Mouse (Mus musculus) kidney, embryonic 16.5 days (tissue): ENCODE data around the gene Sptb. TPM values are rescaled to one million over a fixed set of nuclear protein-coding genes. Genes with fewer than 3 reads are reported as not detected.

ENCODE experiments used
- ATAC-seq: fragments of 200-750 bp; cut with Nextera tagmentation; 2 replicates; pipeline ENCODE4 v1.8.0; 2017; ENCODE audit warnings: moderate TSS enrichment; ENCODE audit not compliant: low FRiP score, low TSS enrichment
- H3K27ac ChIP-seq: fragments of 300-500 bp; sonication (generic); 2 replicates; pipeline ENCODE4 v1.5.1; 2014; ENCODE audit warnings: low read length
- H3K27me3 ChIP-seq: fragments of 300-500 bp; sonication (generic); 2 replicates; pipeline ENCODE4 v1.6.1; 2014; ENCODE audit warnings: low read length, control low read depth, mixed read lengths; ENCODE audit not compliant: insufficient read depth
- H3K36me3 ChIP-seq: fragments of 300-500 bp; sonication (generic); 2 replicates; pipeline ENCODE4 v1.6.1; 2014; ENCODE audit warnings: low read length, control low read depth, mixed read lengths; ENCODE audit not compliant: insufficient read depth
- H3K4me1 ChIP-seq: fragments of 300-500 bp; sonication (generic); 2 replicates; pipeline ENCODE4 v1.6.1; 2014; ENCODE audit warnings: low read length, control low read depth, mixed read lengths; ENCODE audit not compliant: insufficient read depth
- H3K4me2 ChIP-seq: fragments of 300-500 bp; sonication (generic); replicated peaks from 2 replicates; pipeline ENCODE4 v1.6.1; 2014; ENCODE audit warnings: low read depth, low read length
- H3K4me3 ChIP-seq: fragments of 300-500 bp; sonication (generic); 2 replicates; pipeline ENCODE4 v1.5.1; 2014; ENCODE audit warnings: mild to moderate bottlenecking, low read length
- H3K9ac ChIP-seq: fragments of 300-500 bp; sonication (generic); replicated peaks from 2 replicates; pipeline ENCODE4 v1.6.1; 2014; ENCODE audit warnings: low read length
- H3K9me3 ChIP-seq: fragments of 300-500 bp; sonication (generic); 2 replicates; pipeline ENCODE4 v1.6.1; 2016; ENCODE audit warnings: low read length, control low read depth
- WGBS: fragments of 180-500 bp; shearing (Covaris S2); extraction: QIAGEN DNeasy Blood & Tissue Kit; methylation state at CpG from one replicate; pipeline ENCODE4 v1.1.7; 2014; 5-methylcytosine and 5-hydroxymethylcytosine counted together
- polyA plus RNA-seq: library from polyadenylated mRNA; unstranded; fragments of >200 nt; fragmentation: Nextera tagmentation; extraction: Ambion mirVana; gene quantifications from 2 replicates; pipeline ENCODE4 v1.2.1, GENCODE M21; 2015

Gene Sptb
- polyA plus RNA-seq, 1 experiment from 2014 or later, result 1.00 TPM

- Histone ChIP-seq H3K9me3 (no peaks in the 10 kb centered on the region), H3K4me2 (no peak overlapping the region), H3K4me3 (no peak overlapping the region), H3K4me1 (no peaks in the 10 kb centered on the region), H3K36me3 (no peaks in the 10 kb centered on the region), H3K27ac (no peak overlapping the region), H3K9ac (no peak overlapping the region), H3K27me3 (no peaks in the 10 kb centered on the region)
- WGBS, result 84% methylated on average over 22 of the region's 22 CpGs
- no peak for ATAC-seq
These were observed 33.9 kb downstream of the Sptb start for GRCm38 (mm10) chr12:76676477-76676876.

- H3K27me3 ChIP-seq, result no peaks in the 10 kb centered on the region
- WGBS, result 79% methylated on average over 5 of the region's 5 CpGs
- ATAC-seq, result no peak
- H3K4me1 ChIP-seq, result no peaks in the 10 kb centered on the region
- H3K4me3 ChIP-seq, result no peak overlapping the region
- H3K27ac ChIP-seq, result no peak overlapping the region
- no peaks in the 10 kb centered on the region for H3K36me3 ChIP-seq
- H3K4me2 ChIP-seq, result no peak overlapping the region
- H3K9ac ChIP-seq, result no peak overlapping the region
- H3K9me3 ChIP-seq, result no peaks in the 10 kb centered on the region
These were observed 35.0 kb downstream of the Sptb start for GRCm38 (mm10) chr12:76675364-76675763.

- Histone ChIP-seq H3K4me3 (no peak overlapping the region), H3K36me3 (no peaks in the 10 kb centered on the region), H3K27ac (no peak overlapping the region), H3K4me2 (no peak overlapping the region), H3K4me1 (no peaks in the 10 kb centered on the region), H3K27me3 (no peaks in the 10 kb centered on the region), H3K9ac (no peak overlapping the region), H3K9me3 (no peaks in the 10 kb centered on the region)
- 73% methylated on average over 12 of the region's 12 CpGs for WGBS
- ATAC-seq, result 0 out of 2 replicates have a peak, but pooled peaks have one; percentile 55
These were observed 36.5 kb downstream of the Sptb start for GRCm38 (mm10) chr12:76673794-76674222.

- Histone ChIP-seq H3K4me2 (no peak overlapping the region), H3K27me3 (no peaks in the 10 kb centered on the region), H3K36me3 (no peaks in the 10 kb centered on the region), H3K4me1 (no peaks in the 10 kb centered on the region), H3K4me3 (no peak overlapping the region), H3K9me3 (no peaks in the 10 kb centered on the region), H3K27ac (no peak overlapping the region), H3K9ac (no peak overlapping the region)
- WGBS, result 83% methylated on average over 8 of the region's 8 CpGs
- ATAC-seq, result no peak
These were observed 38.3 kb downstream of the Sptb start for GRCm38 (mm10) chr12:76672008-76672407.

- no peak overlapping the region for H3K27ac ChIP-seq
- no peaks in the 10 kb centered on the region for H3K27me3 ChIP-seq
- no peaks in the 10 kb centered on the region for H3K9me3 ChIP-seq
- WGBS, result 64% methylated on average over 13 of the region's 13 CpGs
- H3K9ac ChIP-seq, result no peak overlapping the region
- no peak overlapping the region for H3K4me3 ChIP-seq
- H3K4me2 ChIP-seq, result no peak overlapping the region
- no peak for ATAC-seq
- no peaks in the 10 kb centered on the region for H3K4me1 ChIP-seq
- no peaks in the 10 kb centered on the region for H3K36me3 ChIP-seq
These were observed 39.7 kb downstream of the Sptb start for GRCm38 (mm10) chr12:76670533-76671086.

- ATAC-seq, result 0 out of 2 replicates have a peak, but pooled peaks have one; percentile 63
- H3K4me1 ChIP-seq, result no peaks in the 10 kb centered on the region
- no peak overlapping the region for H3K9ac ChIP-seq
- H3K4me2 ChIP-seq, result no peak overlapping the region
- H3K9me3 ChIP-seq, result no peaks in the 10 kb centered on the region
- no peak overlapping the region for H3K27ac ChIP-seq
- H3K4me3 ChIP-seq, result no peak overlapping the region
- no peaks in the 10 kb centered on the region for H3K27me3 ChIP-seq
- WGBS, result 16% methylated on average over 5 of the region's 5 CpGs
- no peaks in the 10 kb centered on the region for H3K36me3 ChIP-seq
These were observed 40.3 kb downstream of the Sptb start for GRCm38 (mm10) chr12:76669956-76670530.

- WGBS, result 79% methylated on average over 7 of the region's 7 CpGs
These were observed 41.5 kb downstream of the Sptb start for GRCm38 (mm10) chr12:76668654-76669419.

GRCm38 (mm10) chr12:76651788-76652345 lies 58.5 kb downstream of the Sptb start:
- 28% methylated on average over 6 of the region's 6 CpGs for WGBS
- Histone ChIP-seq H3K4me3 (no peak overlapping the region), H3K36me3 (no peaks in the 10 kb centered on the region), H3K27me3 (no peaks in the 10 kb centered on the region), H3K9me3 (no peaks in the 10 kb centered on the region), H3K4me1 (no peaks in the 10 kb centered on the region), H3K4me2 (no peak overlapping the region), H3K9ac (no peak overlapping the region), H3K27ac (peak overlapping the region; percentile 23; the same call in 1 of the 2 replicates)
- ATAC-seq, result peak; percentile 74

More at GRCm38 (mm10) chr12:76668654-76669419, 41.5 kb downstream of the Sptb start:
- Histone ChIP-seq H3K4me2 (no peak overlapping the region), H3K4me1 (no peaks in the 10 kb centered on the region), H3K27ac (no peak overlapping the region), H3K9me3 (no peaks in the 10 kb centered on the region), H3K4me3 (no peak overlapping the region), H3K9ac (no peak overlapping the region), H3K36me3 (no peaks in the 10 kb centered on the region), H3K27me3 (no peaks in the 10 kb centered on the region)
- no peak for ATAC-seq

- Histone ChIP-seq H3K4me3 (no peak overlapping the region), H3K4me1 (peaks cover 12% of the 10 kb centered on the region), H3K9ac (no peak overlapping the region), H3K27ac (no peak overlapping the region), H3K9me3 (no peaks in the 10 kb centered on the region), H3K27me3 (no peaks in the 10 kb centered on the region), H3K4me2 (no peak overlapping the region), H3K36me3 (no peaks in the 10 kb centered on the region)
- ATAC-seq, result peak; percentile 20
- 56% methylated on average over 16 of the region's 16 CpGs for WGBS
These were observed 60.3 kb downstream of the Sptb start for GRCm38 (mm10) chr12:76649708-76650687.
